Mouse (Mus musculus) olfactory bulb, adult 2 months (tissue): Measurements from ENCODE around the gene Zfp866. TPM values are rescaled to one million over a fixed set of nuclear protein-coding genes. Genes with fewer than 3 reads are reported as not detected.
A peak's percentile ranks its signal among the peaks of the same experiment; 100 is the strongest.

ENCODE experiments used
- H3K27ac ChIP-seq: fragments of 200-500 bp; 2 replicates; pipeline ENCODE4 v1.5.1; 2012; ENCODE audit warnings: low read depth, low read length; ENCODE audit not compliant: insufficient read depth
- H3K4me1 ChIP-seq: fragments of 200-500 bp; 2 replicates; pipeline ENCODE4 v1.6.1; 2012; ENCODE audit warnings: low read length; ENCODE audit not compliant: control insufficient read depth, insufficient read depth
- H3K4me3 ChIP-seq: fragments of 200-500 bp; 2 replicates; pipeline ENCODE4 v1.5.1; 2012; ENCODE audit warnings: mild to moderate bottlenecking, low read depth, low read length, moderate library complexity; ENCODE audit not compliant: insufficient read depth
- CTCF ChIP-seq: fragments of 200-500 bp; IDR thresholded peaks from 2 replicates; pipeline ENCODE4 v1.5.1; 2012; ENCODE audit warnings: low read depth, mild to moderate bottlenecking, low read length, moderate library complexity; ENCODE audit not compliant: insufficient read depth
- POLR2A ChIP-seq: fragments of 200-500 bp; IDR thresholded peaks from 2 replicates; pipeline ENCODE4 v1.6.1; 2012; ENCODE audit warnings: mild to moderate bottlenecking, low read depth, low read length, moderate library complexity; ENCODE audit not compliant: insufficient read depth
- WGBS: fragments of 180-500 bp; shearing (Covaris S2); methylation state at CpG from one replicate; pipeline ENCODE4 v1.1.7; 2018; 5-methylcytosine and 5-hydroxymethylcytosine counted together
- polyA plus RNA-seq: library from polyadenylated mRNA; stranded (reverse); fragments of >200 nt; gene quantifications from 2 replicates; pipeline ENCODE4 v1.2.4, GENCODE M21; 2012; ENCODE audit warnings: low replicate concordance; ENCODE audit not compliant: missing spikeins, insufficient read depth, insufficient read length

Gene Zfp866
- polyA plus RNA-seq, 1 experiment: not detected

GRCm38 (mm10) chr8:69809820-69810219 lies 18.8 kb upstream of the Zfp866 start:
- H3K27ac ChIP-seq: no peak overlapping the region
- WGBS: 79% methylated on average over 3 of the region's 3 CpGs

DNA sequence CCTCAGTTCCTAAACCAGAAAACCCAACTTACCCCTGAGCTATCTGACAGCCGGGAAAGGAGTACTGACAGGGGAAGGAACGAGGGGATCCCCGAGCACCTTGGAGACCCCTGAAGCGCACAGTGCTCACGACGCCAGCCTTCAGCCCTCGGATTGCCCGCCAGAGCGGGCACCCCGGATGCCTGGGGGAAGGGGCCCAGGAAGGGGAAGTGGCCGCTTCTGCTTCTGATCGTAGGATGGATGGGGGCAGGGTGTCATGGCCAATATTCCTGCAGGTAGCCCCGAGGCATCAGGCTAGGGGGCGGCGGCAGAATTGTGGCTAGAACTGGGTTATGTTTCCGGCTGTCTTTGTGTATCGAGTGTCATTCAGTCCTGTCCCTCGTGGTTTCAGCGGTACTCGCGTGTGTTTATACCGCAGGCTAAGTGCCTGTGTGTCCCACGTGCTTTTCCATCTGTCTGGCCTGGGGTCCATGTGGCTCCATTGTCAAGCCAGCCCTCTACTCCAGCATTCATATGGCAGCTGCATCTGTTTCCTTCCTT lies 18.0 kb upstream of the Zfp866 start:
- Histone ChIP-seq H3K27ac (no peak overlapping the region), H3K4me3 (peak overlapping the region; percentile 49), H3K4me1 (peaks cover 10% of the 10 kb centered on the region)
- WGBS: 3% methylated on average over 23 of the region's 23 CpGs
- TF ChIP-seq CTCF: no peak
- TF ChIP-seq POLR2A: no peak

More at GRCm38 (mm10) chr8:69809820-69810219, 18.8 kb upstream of the Zfp866 start:
- Histone ChIP-seq H3K4me3 (no peak overlapping the region), H3K4me1 (peaks cover 10% of the 10 kb centered on the region)
- TF ChIP-seq CTCF (no peak), POLR2A (no peak)

- WGBS: 7% methylated on average over 28 of the region's 28 CpGs
These were observed 17.3 kb upstream of the Zfp866 start, which contains the start of gene Gmip for GRCm38 (mm10) chr8:69808094-69808863. TSS of gene Gmip (plus strand) at chr8:69808679.

GRCm38 (mm10) chr8:69807236-69807635 lies 16.3 kb upstream of the Zfp866 start:
- Histone ChIP-seq H3K4me3 (no peak overlapping the region), H3K27ac (no peak overlapping the region), H3K4me1 (peaks cover 10% of the 10 kb centered on the region)
- no peak for TF ChIP-seq CTCF
- TF ChIP-seq POLR2A: no peak
- 83% methylated on average over 5 of the region's 5 CpGs for WGBS

More at GRCm38 (mm10) chr8:69808094-69808863, 17.3 kb upstream of the Zfp866 start, which contains the start of gene Gmip:
- H3K4me3 ChIP-seq: peak within 1 kb of the TSS; percentile 49
- H3K27ac ChIP-seq: no peak within 1 kb of the TSS
- peaks cover 10% of the 10 kb centered on the region for H3K4me1 ChIP-seq
- TF ChIP-seq POLR2A: no peak
- TF ChIP-seq CTCF: no peak

DNA sequence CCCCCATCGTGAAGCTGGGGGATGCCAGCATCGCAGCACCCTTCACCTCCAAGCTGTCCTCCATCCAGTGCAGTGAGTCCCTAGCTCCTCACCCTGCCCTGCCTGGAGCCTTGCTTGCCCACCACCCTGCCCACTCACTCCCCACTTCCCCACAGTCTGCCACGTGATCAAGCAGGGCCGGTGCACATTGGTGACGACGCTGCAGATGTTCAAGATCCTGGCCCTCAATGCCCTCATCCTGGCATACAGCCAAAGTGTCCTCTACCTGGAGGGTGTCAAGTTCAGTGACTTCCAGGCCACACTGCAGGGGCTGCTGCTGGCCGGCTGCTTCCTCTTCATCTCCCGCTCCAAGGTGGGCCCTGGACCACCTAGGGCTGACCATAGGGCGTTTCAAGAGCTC lies 14.5 kb upstream of the Zfp866 start:
- no peak for TF ChIP-seq CTCF
- TF ChIP-seq POLR2A: no peak

DNA sequence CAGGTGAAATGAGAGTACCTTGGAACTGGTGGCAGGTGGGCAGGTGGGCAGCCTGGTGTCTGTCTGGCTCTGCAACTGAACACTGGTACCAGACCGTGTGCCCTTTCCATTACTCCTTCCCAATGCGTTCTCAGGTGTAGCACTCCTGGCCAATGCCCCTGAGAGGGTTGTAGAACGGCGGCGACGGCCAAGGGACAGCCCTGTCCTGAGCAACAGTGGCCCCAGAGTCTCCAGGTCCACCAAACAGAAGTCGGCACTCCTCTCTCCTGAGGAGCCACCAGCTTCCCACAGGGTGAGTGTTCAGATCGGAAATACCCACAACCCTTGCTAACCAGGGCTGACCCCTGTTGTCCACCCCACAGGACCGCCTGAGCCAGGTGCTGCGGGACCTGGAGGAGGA lies 14.1 kb upstream of the Zfp866 start:
- peaks cover 10% of the 10 kb centered on the region for H3K4me1 ChIP-seq
- no peak overlapping the region for H3K27ac ChIP-seq
- 96% methylated on average over 10 of the region's 10 CpGs for WGBS
- TF ChIP-seq CTCF (no peak), POLR2A (no peak)
- H3K4me3 ChIP-seq: no peak overlapping the region

More for the DNA sequence above, 14.5 kb upstream of the Zfp866 start:
- Histone ChIP-seq H3K4me1 (peaks cover 10% of the 10 kb centered on the region), H3K4me3 (no peak overlapping the region), H3K27ac (no peak overlapping the region)
- WGBS: 93% methylated on average over 9 of the region's 9 CpGs

- peaks cover 10% of the 10 kb centered on the region for H3K4me1 ChIP-seq
- TF ChIP-seq CTCF: no peak
- no peak for TF ChIP-seq POLR2A
- no peak overlapping the region for H3K4me3 ChIP-seq
- H3K27ac ChIP-seq: no peak overlapping the region
- 89% methylated on average over 6 of the region's 6 CpGs for whole genome bisulfite sequencing
These were observed 13.6 kb upstream of the Zfp866 start for GRCm38 (mm10) chr8:69804537-69804936.

DNA sequence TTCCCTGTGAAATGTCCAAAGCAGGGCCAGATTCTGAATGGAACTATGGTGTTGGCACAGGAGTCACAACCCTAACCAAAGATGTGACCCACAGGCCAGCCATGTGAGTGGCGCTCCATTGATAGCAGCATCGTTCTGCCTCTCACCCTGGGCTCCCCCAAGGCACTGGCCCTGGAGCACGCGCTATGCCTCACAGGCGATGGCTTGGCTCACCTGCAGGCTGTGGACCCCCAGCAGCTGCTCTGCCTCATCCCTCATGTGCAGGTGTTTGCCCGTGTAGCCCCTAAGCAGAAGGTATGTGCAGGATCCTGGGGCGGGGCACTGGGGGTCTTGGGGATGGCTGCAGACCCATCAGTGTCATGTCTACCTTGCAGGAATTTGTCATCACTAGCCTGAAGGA lies 12.4 kb upstream of the Zfp866 start:
- Histone ChIP-seq H3K4me3 (no peak overlapping the region), H3K27ac (no peak overlapping the region), H3K4me1 (peaks cover 1% of the 10 kb centered on the region; the same call in 1 of the 2 replicates)
- 89% methylated on average over 7 of the region's 7 CpGs for WGBS
- no peak for TF ChIP-seq CTCF
- TF ChIP-seq POLR2A: no peak

GRCm38 (mm10) chr8:69802216-69802615 lies 11.2 kb upstream of the Zfp866 start:
- Histone ChIP-seq H3K4me3 (no peak overlapping the region), H3K4me1 (no peaks in the 10 kb centered on the region), H3K27ac (no peak overlapping the region)
- no peak for TF ChIP-seq POLR2A
- no peak for TF ChIP-seq CTCF

GRCm38 (mm10) chr8:69801796-69802195 lies 10.8 kb upstream of the Zfp866 start:
- Histone ChIP-seq H3K4me1 (no peaks in the 10 kb centered on the region), H3K27ac (no peak overlapping the region), H3K4me3 (no peak overlapping the region)
- WGBS: 94% methylated on average over 4 of the region's 4 CpGs
- TF ChIP-seq POLR2A: no peak
- no peak for TF ChIP-seq CTCF
